Mouse (Mus musculus) stomach, postnatal 0 days (tissue): ENCODE data around the gene Pex5l. TPM values are rescaled to one million over a fixed set of nuclear protein-coding genes. Genes with fewer than 3 reads are reported as not detected.

ENCODE experiments used
- ATAC-seq: fragments of 200-750 bp; cut with Nextera tagmentation; 2 replicates; pipeline ENCODE4 v1.8.0; 2017; ENCODE audit not compliant: low FRiP score, low TSS enrichment
- DNase-seq: peaks from one replicate; pipeline ENCODE4 v3.0.0-alpha.2; 2016; ENCODE audit warnings: low spot score
- H3K27ac ChIP-seq: fragments of 300-500 bp; sonication (generic); replicated peaks from 2 replicates; pipeline ENCODE4 v1.5.1; 2014; ENCODE audit warnings: mild to moderate bottlenecking, control low read depth
- H3K27me3 ChIP-seq: fragments of 300-500 bp; sonication (generic); 2 replicates; pipeline ENCODE4 v1.6.1; 2014; ENCODE audit warnings: low read length; ENCODE audit not compliant: control insufficient read depth, insufficient read depth
- H3K36me3 ChIP-seq: fragments of 300-500 bp; sonication (generic); 2 replicates; pipeline ENCODE4 v1.6.1; 2014; ENCODE audit warnings: low read length, mixed read lengths; ENCODE audit not compliant: control insufficient read depth, insufficient read depth
- H3K4me1 ChIP-seq: fragments of 300-500 bp; sonication (generic); replicated peaks from 2 replicates; pipeline ENCODE4 v1.6.1; 2014; ENCODE audit warnings: antibody characterized with exemption; ENCODE audit not compliant: control insufficient read depth, insufficient read depth
- H3K4me2 ChIP-seq: fragments of 300-500 bp; sonication (generic); replicated peaks from 2 replicates; pipeline ENCODE4 v1.6.1; 2014; ENCODE audit warnings: low read depth, mild to moderate bottlenecking, control low read depth, moderate library complexity
- H3K4me3 ChIP-seq: fragments of 300-500 bp; sonication (generic); 2 replicates; pipeline ENCODE4 v1.5.1; 2014; ENCODE audit warnings: low read depth, low read length, control low read depth
- H3K9ac ChIP-seq: fragments of 300-500 bp; sonication (generic); 2 replicates; pipeline ENCODE4 v1.6.1; 2014; ENCODE audit warnings: mild to moderate bottlenecking, low read length, control low read depth, mixed read lengths
- H3K9me3 ChIP-seq: fragments of 300-500 bp; sonication (generic); 2 replicates; pipeline ENCODE4 v1.6.1; 2016; ENCODE audit warnings: low read length; ENCODE audit not compliant: control insufficient read depth
- CTCF ChIP-seq: IDR thresholded peaks from 2 replicates; pipeline ENCODE4 v1.5.1; 2016; ENCODE audit warnings: antibody characterized with exemption, low read depth, mild to moderate bottlenecking, moderate library complexity
- EP300 ChIP-seq: optimal IDR thresholded peaks from 2 replicates; pipeline ENCODE3; 2016; ENCODE audit warnings: antibody characterized with exemption
- WGBS: fragments of 180-500 bp; shearing (Covaris S2); extraction: QIAGEN DNeasy Blood & Tissue Kit; methylation state at CpG from one replicate; pipeline ENCODE4 v1.1.7; 2014; 5-methylcytosine and 5-hydroxymethylcytosine counted together
- polyA plus RNA-seq: library from polyadenylated mRNA; unstranded; fragments of >200 nt; fragmentation: Nextera tagmentation; extraction: Ambion mirVana; gene quantifications from 2 replicates; pipeline ENCODE4 v1.2.1, GENCODE M21; 2015

The Pex5l gene
- polyA plus RNA-seq, 1 experiment from 2014 or later: 0.61 TPM

GRCm38 (mm10) chr3:32961494-32961893 is 181.6 kb downstream of the Pex5l start:
- ATAC-seq (no peak), DNase-seq (no peak)
- TF ChIP-seq EP300: no peak
- no peak for TF ChIP-seq CTCF
- Histone ChIP-seq H3K9me3 (no peaks in the 10 kb centered on the region), H3K4me1 (no peaks in the 10 kb centered on the region), H3K4me2 (no peak overlapping the region), H3K36me3 (no peaks in the 10 kb centered on the region), H3K27me3 (no peaks in the 10 kb centered on the region), H3K4me3 (no peak overlapping the region), H3K27ac (no peak overlapping the region), H3K9ac (no peak overlapping the region)
- WGBS: 91% methylated on average over 3 of the region's 3 CpGs

- ATAC-seq (no peak), DNase-seq (no peak)
- H3K36me3 ChIP-seq: no peaks in the 10 kb centered on the region
- H3K9ac ChIP-seq: no peak overlapping the region
- H3K27ac ChIP-seq: no peak overlapping the region
- TF ChIP-seq CTCF (no peak), EP300 (no peak)
- H3K4me1 ChIP-seq: no peaks in the 10 kb centered on the region
- H3K4me3 ChIP-seq: no peak overlapping the region
- no peaks in the 10 kb centered on the region for H3K27me3 ChIP-seq
- no peaks in the 10 kb centered on the region for H3K9me3 ChIP-seq
- WGBS: 13% methylated on average over 1 of the region's 1 CpGs
- no peak overlapping the region for H3K4me2 ChIP-seq
Observed at GRCm38 (mm10) chr3:32951382-32951781, 191.7 kb downstream of the Pex5l start.

DNA sequence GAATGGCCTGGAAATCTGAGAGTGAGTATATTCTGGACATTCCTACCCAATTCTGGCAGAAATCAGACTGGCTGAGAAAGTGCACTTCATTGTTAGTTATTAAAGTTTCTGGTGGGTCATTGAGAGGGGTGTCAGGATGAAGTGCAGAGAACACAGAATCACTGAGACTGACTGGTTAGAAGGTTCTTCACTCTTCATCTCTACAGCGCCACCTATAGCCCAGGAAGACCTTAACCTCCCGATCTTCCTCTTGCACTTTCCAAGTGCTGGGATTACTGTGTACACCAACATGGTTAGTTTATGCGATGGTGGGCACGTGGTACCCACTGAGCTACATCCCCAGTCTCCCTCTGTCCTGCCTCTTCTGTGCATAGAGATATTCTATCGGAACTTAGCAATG is 195.6 kb downstream of the Pex5l start:
- DNase-seq: no peak
- WGBS: 92% methylated on average over 5 of the region's 5 CpGs
- H3K36me3 ChIP-seq: no peaks in the 10 kb centered on the region
- no peaks in the 10 kb centered on the region for H3K9me3 ChIP-seq
- no peak overlapping the region for H3K27ac ChIP-seq
- no peaks in the 10 kb centered on the region for H3K27me3 ChIP-seq
- peak; percentile 23; the same call in 1 of the 2 replicates for TF ChIP-seq CTCF
- no peak for TF ChIP-seq EP300
- no peak for ATAC-seq
- H3K4me1 ChIP-seq: no peaks in the 10 kb centered on the region
- no peak overlapping the region for H3K9ac ChIP-seq
- no peak overlapping the region for H3K4me2 ChIP-seq
- H3K4me3 ChIP-seq: no peak overlapping the region

GRCm38 (mm10) chr3:32939802-32940501 is 203.1 kb downstream of the Pex5l start:
- no peak for TF ChIP-seq CTCF
- TF ChIP-seq EP300: no peak
- Histone ChIP-seq H3K4me2 (no peak overlapping the region), H3K9ac (no peak overlapping the region), H3K4me1 (no peaks in the 10 kb centered on the region), H3K4me3 (no peak overlapping the region), H3K27ac (no peak overlapping the region), H3K9me3 (no peaks in the 10 kb centered on the region), H3K27me3 (no peaks in the 10 kb centered on the region), H3K36me3 (no peaks in the 10 kb centered on the region)
- DNase-seq: no peak
- 50% methylated on average over 8 of the region's 8 CpGs for WGBS
- ATAC-seq: 0 out of 2 replicates have a peak, but pooled peaks have one; percentile 47

- no peak for TF ChIP-seq CTCF
- no peak for TF ChIP-seq EP300
- ATAC-seq: no peak
- DNase-seq: no peak
- Histone ChIP-seq H3K36me3 (no peaks in the 10 kb centered on the region), H3K9ac (no peak overlapping the region), H3K4me2 (no peak overlapping the region), H3K4me3 (no peak overlapping the region), H3K27ac (no peak overlapping the region), H3K9me3 (no peaks in the 10 kb centered on the region), H3K27me3 (no peaks in the 10 kb centered on the region), H3K4me1 (no peaks in the 10 kb centered on the region)
- WGBS: 89% methylated on average over 6 of the region's 6 CpGs
Observed at GRCm38 (mm10) chr3:32924168-32924567, 218.9 kb downstream of the Pex5l start.

DNA sequence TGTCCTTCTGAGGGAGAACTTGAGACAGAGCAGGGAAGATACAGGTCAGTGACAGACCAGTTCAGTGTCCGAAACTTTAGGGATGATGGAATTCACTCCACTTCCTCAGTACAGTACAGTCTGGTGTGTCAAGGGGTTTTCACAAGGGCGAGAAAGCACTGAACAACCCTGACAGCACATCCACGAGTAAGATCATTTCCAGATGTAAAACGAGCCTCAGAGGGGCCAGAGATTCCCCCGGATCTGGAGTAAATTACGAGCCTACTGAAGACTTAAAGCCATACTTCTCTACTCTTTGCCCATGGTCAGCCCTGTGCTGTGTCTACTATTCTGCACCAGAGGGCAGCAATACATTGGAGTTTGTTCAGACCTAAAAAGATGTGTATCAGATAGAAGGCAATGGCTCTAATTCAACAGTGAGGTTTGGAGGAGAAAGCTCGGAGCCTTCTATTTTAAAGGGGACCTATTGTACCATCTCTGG is 232.9 kb downstream of the Pex5l start:
- TF ChIP-seq EP300 (no peak), CTCF (peak; percentile 64)
- H3K9me3 ChIP-seq: no peaks in the 10 kb centered on the region
- H3K4me3 ChIP-seq: no peak overlapping the region
- H3K9ac ChIP-seq: no peak overlapping the region
- no peaks in the 10 kb centered on the region for H3K4me1 ChIP-seq
- ATAC-seq (no peak), DNase-seq (no peak)
- no peaks in the 10 kb centered on the region for H3K36me3 ChIP-seq
- no peak overlapping the region for H3K27ac ChIP-seq
- no peak overlapping the region for H3K4me2 ChIP-seq
- 55% methylated on average over 7 of the region's 7 CpGs for WGBS
- H3K27me3 ChIP-seq: no peaks in the 10 kb centered on the region
